Mouse (Mus musculus) CH12.LX (cell line): ENCODE data around the gene Clip1. TPM values are rescaled to one million over a fixed set of nuclear protein-coding genes. Genes with fewer than 3 reads are reported as not detected.

ENCODE experiments used
- DNase-seq: peaks from one replicate; pipeline ENCODE4 v3.0.0-alpha.2; 2013; ENCODE audit errors: extremely low read depth
- H3K27ac ChIP-seq: 2 replicates; pipeline ENCODE4 v1.5.1; 2012; ENCODE audit warnings: low read depth, mild to moderate bottlenecking, control low read depth, moderate library complexity; ENCODE audit not compliant: insufficient read depth
- H3K27me3 ChIP-seq: replicated peaks from 2 replicates; pipeline ENCODE3; 2012; ENCODE audit warnings: inconsistent platforms
- H3K36me3 ChIP-seq, 2 experiments: replicated peaks in 1 of 2; 2 replicates each; pipeline versions ENCODE3 to v1.6.1; 2012; ENCODE audit warnings: inconsistent platforms in 1 of 2, low read length in 1 of 2, mild to moderate bottlenecking in 1 of 2, mixed read lengths in 1 of 2, moderate library complexity in 1 of 2; ENCODE audit not compliant: control insufficient read depth in 1 of 2, insufficient read depth in 1 of 2
- H3K4me1 ChIP-seq, 2 experiments: 2 replicates each; pipeline ENCODE4 v1.6.1; 2012; ENCODE audit warnings: inconsistent platforms in 1 of 2, moderate library complexity in 1 of 2; ENCODE audit not compliant: insufficient read depth in 2 of 2, control insufficient read depth in 1 of 2
- H3K4me2 ChIP-seq: 2 replicates; pipeline ENCODE4 v1.6.1; 2012; ENCODE audit warnings: low read depth, mild to moderate bottlenecking, control low read depth; ENCODE audit not compliant: poor library complexity, insufficient read depth, severe bottlenecking
- H3K4me3 ChIP-seq, 3 experiments: fragments of 150-350 bp in 1 of 3; sonication (generic) in 1 of 3; replicated peaks in 1 of 3; 2 replicates each; pipeline versions ENCODE3 to v1.5.1; 2011 to 2012; ENCODE audit warnings: low read depth in 2 of 3, low read length in 2 of 3, mild to moderate bottlenecking in 2 of 3, moderate library complexity in 2 of 3, control low read depth in 1 of 3, improper control_type of control experiment in 1 of 3, inconsistent platforms in 1 of 3, mixed read lengths in 1 of 3; ENCODE audit not compliant: poor library complexity in 1 of 3
- H3K79me2 ChIP-seq: replicated peaks from 2 replicates; pipeline ENCODE4 v1.6.1; 2012; ENCODE audit warnings: mild to moderate bottlenecking, moderate library complexity; ENCODE audit not compliant: control insufficient read depth, poor library complexity, insufficient read depth, severe bottlenecking; ENCODE audit errors: extremely low read depth
- H3K9ac ChIP-seq: 2 replicates; pipeline ENCODE4 v1.6.1; 2012; ENCODE audit warnings: low read depth, mild to moderate bottlenecking, control low read depth, moderate library complexity; ENCODE audit not compliant: insufficient read depth
- H3K9me3 ChIP-seq: replicated peaks from 2 replicates; pipeline ENCODE3; 2012; ENCODE audit warnings: low read length, inconsistent platforms, mixed read lengths
- BHLHE40 ChIP-seq: IDR thresholded peaks from 2 replicates; pipeline ENCODE4 v1.6.1; 2011; ENCODE audit warnings: mild to moderate bottlenecking, low read depth, low read length, improper control_type of control experiment
- CHD1 ChIP-seq: IDR thresholded peaks from 2 replicates; pipeline ENCODE4 v1.6.1; 2012; ENCODE audit warnings: low read depth, low read length, improper control_type of control experiment, inconsistent platforms
- CHD2 ChIP-seq: IDR thresholded peaks from 2 replicates; pipeline ENCODE4 v1.6.1; 2011; ENCODE audit warnings: low read length, improper control_type of control experiment
- ELF1 ChIP-seq: IDR thresholded peaks from 2 replicates; pipeline ENCODE4 v1.6.1; 2014; ENCODE audit warnings: low read depth, mild to moderate bottlenecking, inconsistent platforms, low read length, improper control_type of control experiment
- ETS1 ChIP-seq: conservative IDR thresholded peaks from 2 replicates; pipeline ENCODE4 v1.6.1; 2012; ENCODE audit warnings: low read depth, mild to moderate bottlenecking, inconsistent platforms, low read length, improper control_type of control experiment, moderate library complexity
- GABPA ChIP-seq: IDR thresholded peaks from 2 replicates; pipeline ENCODE4 v1.6.1; 2012; ENCODE audit warnings: low read depth, low read length, improper control_type of control experiment, inconsistent platforms; ENCODE audit not compliant: insufficient replicate concordance
- JUND ChIP-seq: conservative IDR thresholded peaks from 2 replicates; pipeline ENCODE4 v1.6.1; 2011; ENCODE audit warnings: low read depth, low read length, improper control_type of control experiment
- MAFK ChIP-seq: IDR thresholded peaks from 2 replicates; pipeline ENCODE4 v1.6.1; 2011; ENCODE audit warnings: low read length, improper control_type of control experiment; ENCODE audit not compliant: insufficient replicate concordance
- MAX ChIP-seq: IDR thresholded peaks from 2 replicates; pipeline ENCODE4 v1.6.1; 2011; ENCODE audit warnings: low read length, improper control_type of control experiment
- MXI1 ChIP-seq: IDR thresholded peaks from 2 replicates; pipeline ENCODE4 v1.6.1; 2011; ENCODE audit warnings: mild to moderate bottlenecking, low read depth, low read length, improper control_type of control experiment
- MYC ChIP-seq: IDR thresholded peaks from 2 replicates; pipeline ENCODE4 v1.6.1; 2011; ENCODE audit warnings: low read depth, mild to moderate bottlenecking, improper control_type of control experiment, low read length
- NELFE ChIP-seq: IDR thresholded peaks from 2 replicates; pipeline ENCODE4 v1.6.1; 2011; ENCODE audit warnings: low read depth, low read length, improper control_type of control experiment
- NRF1 ChIP-seq: IDR thresholded peaks from 2 replicates; pipeline ENCODE4 v1.6.1; 2014; ENCODE audit warnings: low read depth, mild to moderate bottlenecking, inconsistent platforms, low read length, improper control_type of control experiment, moderate library complexity
- PAX5 ChIP-seq: IDR thresholded peaks from 2 replicates; pipeline ENCODE4 v1.6.1; 2012; ENCODE audit warnings: low read length, inconsistent platforms, mixed read lengths
- POLR2AphosphoS2 ChIP-seq: IDR thresholded peaks from 2 replicates; pipeline ENCODE4 v1.6.1; 2011; ENCODE audit warnings: low read depth, low read length, improper control_type of control experiment
- SIN3A ChIP-seq: IDR thresholded peaks from 2 replicates; pipeline ENCODE4 v1.6.1; 2012; ENCODE audit warnings: low read length, improper control_type of control experiment, inconsistent platforms
- SMC3 ChIP-seq: IDR thresholded peaks from 2 replicates; pipeline ENCODE4 v1.6.1; 2011; ENCODE audit warnings: low read depth, low read length, improper control_type of control experiment
- UBTF ChIP-seq: IDR thresholded peaks from 2 replicates; pipeline ENCODE4 v1.6.1; 2012; ENCODE audit warnings: low read depth, mild to moderate bottlenecking, inconsistent platforms, low read length, improper control_type of control experiment, moderate library complexity
- USF1 ChIP-seq: IDR thresholded peaks from 2 replicates; pipeline ENCODE4 v1.6.1; 2014; ENCODE audit warnings: low read depth, mild to moderate bottlenecking, inconsistent platforms, low read length, improper control_type of control experiment
- USF2 ChIP-seq: conservative IDR thresholded peaks from 2 replicates; pipeline ENCODE4 v1.6.1; 2011; ENCODE audit warnings: low read depth, low read length, improper control_type of control experiment
- ZC3H11A ChIP-seq: IDR thresholded peaks from 2 replicates; pipeline ENCODE4 v1.6.1; 2012; ENCODE audit warnings: low read depth, mild to moderate bottlenecking, inconsistent platforms, low read length, improper control_type of control experiment
- ZKSCAN1 ChIP-seq: IDR thresholded peaks from 2 replicates; pipeline ENCODE4 v1.6.1; 2012; ENCODE audit warnings: low read depth, inconsistent platforms, low read length, improper control_type of control experiment, borderline replicate concordance
- ZMIZ1 ChIP-seq: IDR thresholded peaks from 2 replicates; pipeline ENCODE4 v1.6.1; 2012; ENCODE audit warnings: low read depth, mild to moderate bottlenecking, inconsistent platforms, low read length, improper control_type of control experiment
- ZNF384 ChIP-seq: IDR thresholded peaks from 2 replicates; pipeline ENCODE4 v1.6.1; 2012; ENCODE audit warnings: low read depth, low read length, improper control_type of control experiment, inconsistent platforms
- dilution Hi-C: fragments of 300-500 bp; cut with MboI; formaldehyde crosslinking; loops from 2 replicates; pipeline ENCODE4 v1.14.3; 2020; ENCODE audit warnings: low sequenced_read_pairs; ENCODE audit not compliant: extremely low pct_unique_long_range_greater_than_20kb, extremely low pct_ligation_motif_present
- in situ Hi-C: fragments of 300-500 bp; cut with MboI; formaldehyde crosslinking; loops from 3 replicates; pipeline ENCODE4 v1.14.3; 2019; ENCODE audit warnings: low sequenced_read_pairs, low pct_ligation_motif_present, low pct_unique_long_range_greater_than_20kb, mixed read lengths
- polyA plus RNA-seq: library from polyadenylated mRNA; unstranded; fragments of >175 nt; gene quantifications from 2 replicates; pipeline ENCODE4 v1.2.1, GENCODE M21; 2012; ENCODE audit warnings: low read depth; ENCODE audit not compliant: insufficient read length
- total RNA-seq, 2 experiments: library from RNA; depleted of rRNA; stranded (reverse); fragments of 300-350 nt in 1 of 2; fragments of >200 nt in 1 of 2; gene quantifications; 2 replicates each; pipeline ENCODE4 v1.2.3; 2012 to 2014

The Clip1 gene
- total and polyA plus RNA-seq, 3 experiments, result 24.9 to 42.9 (median 28.1) TPM

GRCm38 (mm10) chr5:123675717-123676116 is 8.7 kb downstream of the Clip1 start:
- peaks cover 7 to 50% of the 10 kb centered on the region in 2 experiments for H3K4me1 ChIP-seq
- dilution Hi-C loops, result no loop called here
- H3K27ac ChIP-seq, result no peak overlapping the region

DNA sequence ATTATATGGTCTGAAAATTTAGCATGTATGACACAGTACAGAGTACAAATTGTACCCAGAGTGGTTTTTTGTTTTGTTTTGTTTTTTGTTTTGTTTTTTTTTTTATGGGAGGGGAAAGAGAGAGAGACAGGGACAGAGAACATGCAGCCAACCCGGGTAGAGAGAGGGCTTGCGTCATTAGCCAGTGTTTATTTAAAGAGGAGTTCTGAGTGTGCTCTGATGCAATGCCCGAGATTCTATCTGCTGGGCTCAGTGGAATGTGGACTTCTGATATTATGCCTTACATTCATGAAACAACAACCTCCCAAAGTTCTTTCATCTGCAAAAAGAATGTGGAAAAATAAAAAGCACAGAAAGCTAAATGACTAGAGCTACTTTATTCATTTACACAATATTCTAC is 9.2 kb downstream of the Clip1 start:
- Histone ChIP-seq H3K27me3 (no peaks in the 10 kb centered on the region), H3K4me1 (peaks cover 7 to 50% of the 10 kb centered on the region in 2 experiments), H3K4me2 (no peak overlapping the region), H3K9ac (no peak overlapping the region), H3K27ac (no peak overlapping the region), H3K9me3 (no peaks in the 10 kb centered on the region), H3K79me2 (peaks cover 21% of the 10 kb centered on the region), H3K4me3 (no peak overlapping the region), H3K36me3 (peaks cover 0 to 8% of the 10 kb centered on the region in 2 experiments)
- DNase-seq, result no peak
- in situ Hi-C loops (no loop called here), dilution Hi-C loops (no loop called here)
- no peak for TF ChIP-seq ZNF384
- no peak for TF ChIP-seq PAX5
- TF ChIP-seq CHD1, result no peak
- TF ChIP-seq NRF1, result no peak
- TF ChIP-seq USF1, result no peak
- no peak for TF ChIP-seq POLR2AphosphoS2
- TF ChIP-seq BHLHE40, result no peak
- no peak for TF ChIP-seq NELFE
- TF ChIP-seq GABPA, result no peak

More at GRCm38 (mm10) chr5:123675717-123676116, 8.7 kb downstream of the Clip1 start:
- peaks cover 0 to 8% of the 10 kb centered on the region in 2 experiments for H3K36me3 ChIP-seq
- H3K4me3 ChIP-seq, result no peak overlapping the region
- H3K4me2 ChIP-seq, result no peak overlapping the region
- H3K79me2 ChIP-seq, result peaks cover 21% of the 10 kb centered on the region
- no peak for DNase-seq
- H3K27me3 ChIP-seq, result no peaks in the 10 kb centered on the region
- in situ Hi-C loops, result no loop called here
- no peak overlapping the region for H3K9ac ChIP-seq
- no peaks in the 10 kb centered on the region for H3K9me3 ChIP-seq
- TF ChIP-seq ETS1 (no peak), ELF1 (no peak), MXI1 (no peak), CHD1 (no peak), ZC3H11A (no peak), SIN3A (no peak), MAX (no peak), ZNF384 (no peak), ZKSCAN1 (no peak), USF2 (no peak), MAFK (no peak), ZMIZ1 (no peak), JUND (no peak), UBTF (no peak), NRF1 (no peak), CHD2 (no peak), SMC3 (no peak), MYC (no peak)
